Mouse (Mus musculus): ENCODE data around the gene Taco1.

Taco1 gene

DNA sequence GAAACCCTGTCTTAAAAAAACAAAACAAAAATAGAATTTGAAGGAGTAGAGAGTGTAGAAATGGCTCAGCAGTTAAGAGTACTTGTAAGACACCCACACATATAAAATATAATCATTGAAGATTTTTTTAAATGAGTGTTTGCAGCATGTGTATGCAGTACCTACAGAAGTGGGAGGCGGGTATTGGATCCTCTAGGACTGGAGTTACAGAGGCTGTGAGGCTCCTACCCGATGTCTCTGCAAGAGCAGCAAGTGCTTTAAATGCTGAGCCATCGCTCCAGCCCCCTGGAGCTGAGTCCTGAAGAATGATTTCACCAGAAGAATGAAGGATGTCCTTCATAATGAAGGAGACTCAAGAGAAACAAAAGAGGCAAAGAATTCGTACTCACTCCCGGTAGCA lies 2.1 kb upstream of the Taco1 start:
- no peak for DNase-seq (ENCODE audit: low spot score)

DNA sequence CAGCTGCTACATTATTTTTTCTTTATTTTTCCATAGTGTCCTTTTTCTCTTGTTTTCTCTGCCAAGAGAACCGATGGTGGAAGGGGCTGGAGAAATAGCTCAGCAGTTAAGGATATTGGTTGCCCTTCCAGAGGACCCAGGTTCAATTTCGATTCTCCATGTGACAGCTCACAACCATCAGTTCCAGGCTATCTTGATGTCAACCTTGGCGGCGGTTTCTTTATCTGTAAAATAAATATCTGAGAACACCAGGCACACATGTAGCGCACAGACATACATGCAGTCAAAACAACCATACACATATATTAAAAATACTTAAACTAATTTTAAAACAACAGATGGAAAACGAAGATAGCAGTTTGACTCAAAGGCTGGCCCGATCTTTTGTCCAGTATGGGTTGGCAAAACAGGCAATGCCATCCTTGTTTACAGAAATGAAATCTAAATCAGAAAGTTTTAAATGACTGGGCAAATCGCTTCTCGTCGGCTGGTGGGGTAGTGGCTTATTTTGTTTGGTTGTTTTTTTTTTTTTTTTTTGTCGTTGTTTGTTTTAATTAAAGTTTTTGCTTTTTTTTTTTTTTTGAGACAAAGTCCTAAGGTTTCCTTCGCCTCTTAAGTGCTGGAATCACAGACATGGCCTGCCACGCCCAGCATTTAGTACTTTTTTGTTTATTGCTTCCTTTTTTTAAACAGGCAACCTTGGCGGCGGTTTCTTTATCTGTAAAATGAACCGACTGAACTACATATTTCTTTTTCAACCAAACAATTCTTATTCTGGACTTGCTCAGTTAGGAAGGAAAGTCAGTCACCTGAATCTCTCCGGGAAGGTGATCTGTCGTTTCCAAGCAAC lies 563 bp upstream of the Taco1 start:
- DNase-seq (ENCODE audit: low spot score): no peak

DNA sequence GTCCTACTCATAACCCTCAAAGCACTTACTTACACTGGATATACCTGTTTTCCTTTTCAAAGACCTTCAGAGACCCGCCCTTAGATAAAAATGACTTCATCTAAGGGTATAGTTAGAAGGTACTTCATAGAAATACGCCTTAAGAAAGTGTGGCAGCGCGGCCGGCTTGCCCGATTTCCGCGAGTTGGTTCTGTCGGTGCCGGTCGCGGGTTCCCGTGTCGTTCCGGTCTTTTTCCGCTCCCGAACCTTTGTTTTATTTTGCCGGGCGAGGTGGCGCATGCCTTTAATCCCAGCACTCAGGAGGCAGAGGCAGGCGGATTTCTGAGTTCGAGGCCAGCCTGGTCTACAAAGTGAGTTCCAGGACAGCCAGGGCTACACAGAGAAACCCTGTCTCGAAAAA lies 755 bp downstream of the Taco1 start:
- DNase-seq (ENCODE audit: low spot score): peak; percentile 51

DNA sequence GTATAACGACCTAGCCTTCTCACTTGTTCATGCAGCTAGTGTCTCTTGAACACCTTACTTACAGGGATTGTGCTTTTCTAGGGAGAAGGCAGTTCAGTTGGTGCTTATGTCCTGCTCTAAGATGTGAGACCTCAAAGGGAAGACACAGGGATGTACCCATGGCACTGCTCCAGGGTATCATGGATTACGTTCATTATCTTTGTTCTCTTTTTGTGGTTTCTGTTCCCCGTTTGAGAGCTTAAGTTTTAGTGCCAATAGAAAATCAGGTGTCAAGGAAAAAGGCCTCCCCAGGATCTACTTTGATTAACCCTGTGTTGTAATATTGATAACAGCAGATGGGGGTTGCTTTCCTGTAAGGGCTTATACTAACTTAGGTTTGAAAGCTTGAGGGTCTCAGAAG lies 7.9 kb downstream of the Taco1 start:
- DNase-seq (ENCODE audit: low spot score): no peak

DNA sequence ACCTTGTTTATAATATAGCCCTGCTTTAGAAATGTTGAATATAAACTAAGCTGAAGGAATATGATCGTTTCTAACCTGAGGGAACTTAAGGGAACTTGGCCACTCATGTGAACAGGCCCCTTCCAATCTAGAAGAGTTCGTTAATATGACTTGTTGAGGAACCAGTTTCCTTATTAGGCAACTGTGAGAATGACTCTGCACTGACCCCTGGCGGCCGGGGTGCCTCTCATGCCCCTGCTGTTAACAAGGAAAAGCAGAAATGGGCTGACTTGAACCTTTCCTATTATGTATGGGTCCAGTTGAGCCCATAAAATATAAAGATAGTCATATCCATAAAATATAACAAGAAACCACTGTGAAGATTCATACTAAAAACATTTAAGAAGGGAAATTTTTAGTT lies 10.5 kb downstream of the Taco1 start:
- peak; percentile 74 for DNase-seq (ENCODE audit: low spot score)

DNA sequence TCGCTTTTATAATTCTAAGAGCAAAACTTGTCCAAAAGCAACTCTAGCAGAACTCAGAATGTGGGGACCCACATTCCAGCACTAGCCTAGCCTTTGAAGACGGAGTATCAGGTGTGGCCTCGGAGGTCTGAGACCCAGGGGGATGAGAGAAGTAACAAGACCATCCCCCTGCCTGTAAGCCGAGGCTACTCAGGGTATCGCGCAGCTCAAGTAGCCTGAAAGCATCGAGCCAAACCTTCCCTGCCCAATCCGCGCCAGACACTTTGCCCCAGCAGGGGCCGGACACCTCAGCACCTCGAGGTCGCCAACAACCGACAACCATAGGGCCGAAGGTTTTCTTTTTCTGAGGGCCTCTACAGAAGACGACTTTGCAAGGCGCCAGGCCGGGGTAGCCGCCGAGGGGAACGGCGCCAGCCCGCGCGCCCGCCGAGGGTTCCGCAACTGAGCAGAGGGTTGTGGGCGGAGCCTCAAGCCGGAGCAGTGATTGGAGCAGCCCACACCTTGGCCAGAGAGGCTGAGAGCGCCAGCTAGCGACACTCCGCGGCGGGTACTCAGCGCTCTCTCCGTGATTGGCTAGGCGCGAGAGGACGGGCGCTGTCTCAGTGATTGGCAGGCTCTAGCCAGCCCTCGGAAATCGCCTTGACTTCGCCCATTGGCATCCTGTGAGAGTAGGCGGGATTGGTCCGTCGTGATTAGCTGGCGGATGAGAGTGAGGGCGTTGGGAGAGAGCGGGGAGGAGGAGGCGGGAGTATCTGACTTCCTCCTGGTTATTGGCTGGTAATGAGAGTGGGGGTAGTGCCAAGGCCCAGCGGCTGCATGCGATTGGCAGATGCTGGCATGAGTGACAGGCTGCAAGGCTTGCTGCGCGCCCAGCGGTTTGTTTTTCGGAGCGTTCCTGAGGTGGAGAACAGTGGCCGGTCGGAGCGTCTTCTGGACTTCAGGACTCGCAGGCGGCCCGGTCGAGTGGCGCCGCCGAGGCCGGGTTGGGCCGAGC lies 18.1 kb downstream of the Taco1 start, which contains the start of gene Map3k3:
TSS of gene Map3k3 (plus strand) at position 906 of the 994 bp plus-strand sequence.
- DNase-seq (ENCODE audit: low spot score): peak; percentile 93

DNA sequence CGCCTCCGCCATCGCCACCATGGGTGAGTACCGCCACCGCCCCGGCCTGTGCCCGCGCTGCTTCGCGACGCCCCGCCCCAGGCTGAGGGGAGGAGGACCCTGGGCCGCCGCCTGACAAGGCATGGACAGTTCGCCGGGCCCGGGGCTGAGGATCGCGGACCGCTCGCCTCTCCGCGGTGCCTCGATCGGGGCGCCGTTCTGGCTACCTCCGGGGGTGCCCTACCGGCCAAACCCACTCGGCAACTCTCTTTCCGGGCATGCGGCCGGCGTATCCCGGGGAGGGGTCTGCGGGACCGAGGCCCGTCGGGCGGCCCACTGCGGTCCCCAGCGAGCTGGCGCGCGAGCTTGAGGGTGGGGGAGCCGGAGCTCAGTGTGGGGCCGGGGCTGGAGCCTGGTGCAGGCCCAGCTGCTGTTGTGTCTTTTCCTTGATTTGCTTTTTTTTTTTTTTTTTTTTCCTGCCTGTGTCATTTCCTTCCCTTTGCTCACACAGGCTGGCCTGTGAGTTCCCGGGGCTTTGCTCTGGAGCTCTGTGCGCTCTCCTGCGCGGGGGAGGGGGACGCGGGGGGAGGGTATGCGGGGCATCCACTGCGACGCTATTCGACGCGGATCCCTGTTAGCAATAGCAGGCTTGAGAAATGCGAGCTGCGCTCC lies 19.2 kb downstream of the Taco1 start:
- DNase-seq (ENCODE audit: low spot score): peak; percentile 70

DNA sequence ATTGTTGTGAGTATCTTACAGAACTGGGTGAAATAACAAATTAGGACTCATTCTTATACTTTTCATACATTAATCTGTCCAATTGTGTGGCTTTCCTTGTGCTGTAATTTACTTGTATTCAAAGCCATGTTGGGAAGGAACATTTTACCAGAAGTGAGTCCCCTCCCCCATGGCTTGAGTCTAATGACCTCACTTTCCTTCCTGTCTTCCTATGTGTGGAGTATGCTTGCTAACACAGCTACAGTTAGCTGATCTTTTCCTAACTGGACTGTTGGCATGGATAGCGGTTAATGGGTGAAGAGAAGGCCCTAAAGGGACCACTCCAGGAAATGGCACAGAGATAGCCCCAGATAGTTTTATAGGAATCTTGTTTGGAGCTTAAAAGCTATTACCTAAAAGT lies 32.4 kb downstream of the Taco1 start:
- DNase-seq (ENCODE audit: low spot score): no peak

DNA sequence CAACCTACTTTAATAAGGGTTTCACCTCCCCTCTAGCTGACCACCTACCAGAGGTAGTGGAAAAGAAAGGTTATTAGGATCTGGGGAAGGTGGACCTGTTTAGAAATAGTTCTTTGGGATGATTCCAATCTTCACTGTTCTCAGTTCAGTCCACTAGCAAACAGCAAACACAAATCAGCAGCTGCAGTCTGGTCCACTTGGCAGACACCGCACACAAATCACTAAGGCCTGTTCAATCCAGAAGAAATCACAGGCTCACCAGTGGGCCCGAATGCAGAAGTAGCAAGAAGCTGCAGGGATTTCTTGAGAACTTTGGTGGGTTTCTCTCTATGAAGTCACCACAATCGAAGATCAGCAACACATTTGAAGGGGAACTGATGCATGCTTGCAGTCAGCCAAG lies 37.0 kb downstream of the Taco1 start:
- no peak for DNase-seq (ENCODE audit: low spot score)

DNA sequence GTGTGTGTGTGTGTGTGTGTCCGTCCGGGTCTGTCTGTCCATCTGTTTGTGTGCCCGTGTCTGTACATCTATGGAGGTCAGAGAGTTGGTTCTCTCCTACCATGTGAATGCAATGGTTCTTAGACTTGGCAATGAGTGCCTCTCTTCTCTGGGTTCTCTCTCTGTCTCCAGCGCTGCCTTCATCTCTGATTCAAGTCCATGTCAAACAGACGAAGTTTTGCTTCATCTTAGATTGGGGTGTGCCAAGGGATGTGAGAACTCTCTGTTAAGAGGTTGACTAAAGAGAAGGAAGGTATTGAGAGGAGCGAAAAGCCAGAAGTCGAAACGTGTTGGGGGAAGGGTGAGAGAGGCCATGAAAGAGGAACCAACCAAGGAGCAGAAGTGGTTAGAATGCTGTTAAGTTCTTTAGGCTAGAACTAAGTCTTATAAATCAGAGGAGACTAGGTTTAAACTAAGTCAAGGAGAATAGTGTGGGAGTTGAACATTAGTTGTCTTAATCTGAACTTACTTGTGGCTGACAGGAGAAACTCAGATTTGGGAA lies 40.3 kb downstream of the Taco1 start:
- no peak for DNase-seq (ENCODE audit: low spot score)

DNA sequence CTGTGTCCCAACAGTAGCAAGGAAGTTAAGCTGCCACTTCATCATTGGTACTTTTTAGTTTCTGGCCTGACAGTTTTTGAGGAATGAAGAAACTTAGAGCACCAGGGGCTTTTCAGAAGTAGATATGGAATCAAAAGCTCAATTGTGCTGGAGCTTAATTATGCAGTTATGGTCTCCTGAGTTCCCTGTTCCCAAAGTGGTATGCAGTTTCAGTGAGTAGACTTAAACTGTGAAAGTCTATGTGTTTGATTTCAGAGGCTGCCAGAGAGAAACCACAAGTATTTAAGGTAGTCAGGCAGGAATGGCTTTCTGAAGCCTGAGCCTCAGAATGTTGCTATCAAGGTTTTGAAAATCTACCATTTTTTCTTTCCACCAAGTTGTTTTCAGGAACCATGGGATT lies 45.8 kb downstream of the Taco1 start:
- DNase-seq (ENCODE audit: low spot score): no peak

DNA sequence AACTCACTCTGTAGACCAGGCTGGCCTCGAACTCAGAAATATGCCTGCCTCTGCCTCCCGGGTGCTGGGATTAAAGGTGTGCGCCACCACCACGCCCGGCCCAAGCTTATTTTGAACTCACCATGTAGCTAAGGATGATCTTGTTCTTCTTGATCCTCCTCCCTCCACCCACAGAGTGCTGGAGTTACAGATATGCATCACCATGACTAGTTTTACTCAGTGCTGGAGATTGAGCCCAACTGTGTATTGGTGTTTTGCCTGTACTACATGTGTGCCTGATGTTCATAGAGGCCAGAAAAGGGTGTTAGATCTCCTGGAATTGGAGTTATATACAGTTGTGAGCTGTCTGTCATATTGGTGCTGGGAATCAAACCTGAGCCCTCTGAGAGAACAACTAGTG lies 56.4 kb downstream of the Taco1 start:
- no peak for DNase-seq (ENCODE audit: low spot score)

DNA sequence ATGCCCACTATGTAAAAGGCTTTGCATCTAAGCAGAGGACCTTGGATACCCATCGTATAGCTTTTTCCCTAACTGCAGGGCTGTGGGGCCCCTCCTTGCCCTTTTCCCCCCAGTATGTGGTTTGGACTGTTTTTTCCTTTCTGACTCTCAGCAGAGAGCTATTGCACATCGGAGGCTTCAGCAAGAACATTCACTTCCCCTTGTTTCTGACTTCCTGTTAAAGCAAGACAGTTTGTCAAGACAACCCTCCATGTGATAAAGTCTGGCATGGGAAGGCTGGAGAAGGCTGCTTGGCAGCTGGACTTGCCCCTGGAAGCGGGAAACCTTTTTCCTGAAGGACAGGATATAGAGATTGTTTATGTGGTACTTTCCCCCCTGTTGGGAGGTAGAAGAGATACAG lies 56.9 kb downstream of the Taco1 start:
- no peak for DNase-seq (ENCODE audit: low spot score)
